Mouse (Mus musculus) liver, embryonic 12.5 days (tissue): ENCODE data around the gene Prmt3. TPM values are rescaled to one million over a fixed set of nuclear protein-coding genes. Genes with fewer than 3 reads are reported as not detected.

Source experiments
- ATAC-seq: fragments of 200-750 bp; cut with Nextera tagmentation; 2 replicates; pipeline ENCODE4 v1.8.0; 2017; ENCODE audit warnings: moderate number of reproducible peaks, mild to moderate bottlenecking, moderate library complexity
- H3K27ac ChIP-seq: fragments of 300-500 bp; sonication (generic); 2 replicates; pipeline ENCODE4 v1.5.1; 2016; ENCODE audit warnings: mild to moderate bottlenecking
- H3K27me3 ChIP-seq: fragments of 300-500 bp; sonication (generic); replicated peaks from 2 replicates; pipeline ENCODE4 v1.6.1; 2016; ENCODE audit warnings: mild to moderate bottlenecking, moderate library complexity
- H3K36me3 ChIP-seq: fragments of 300-500 bp; sonication (generic); 2 replicates; pipeline ENCODE4 v1.6.1; 2016; ENCODE audit warnings: mild to moderate bottlenecking, moderate library complexity
- H3K4me1 ChIP-seq: fragments of 300-500 bp; sonication (generic); 2 replicates; pipeline ENCODE4 v1.6.1; 2016
- H3K4me2 ChIP-seq: fragments of 300-500 bp; sonication (generic); 2 replicates; pipeline ENCODE4 v1.6.1; 2016; ENCODE audit warnings: mild to moderate bottlenecking, moderate library complexity
- H3K4me3 ChIP-seq: fragments of 300-500 bp; sonication (generic); 2 replicates; pipeline ENCODE4 v1.5.1; 2016; ENCODE audit warnings: mild to moderate bottlenecking, moderate library complexity
- H3K9ac ChIP-seq: fragments of 300-500 bp; sonication (generic); 2 replicates; pipeline ENCODE4 v1.6.1; 2016; ENCODE audit warnings: mild to moderate bottlenecking, moderate library complexity
- H3K9me3 ChIP-seq: fragments of 300-500 bp; sonication (generic); replicated peaks from 2 replicates; pipeline ENCODE4 v1.6.1; 2016; ENCODE audit warnings: mild to moderate bottlenecking, moderate library complexity
- WGBS: fragments of 180-500 bp; shearing (Covaris S2); methylation state at CpG from one replicate; pipeline ENCODE4 v1.1.7; 2016; ENCODE audit not compliant: insufficient replicate concordance; 5-methylcytosine and 5-hydroxymethylcytosine counted together
- polyA plus RNA-seq: library from polyadenylated mRNA; unstranded; fragments of >200 nt; fragmentation: Nextera tagmentation; extraction: Ambion mirVana; gene quantifications from 2 replicates; pipeline ENCODE4 v1.2.1, GENCODE M21; 2016

The Prmt3 gene
- polyA plus RNA-seq, 1 experiment from 2014 or later: 48.0 TPM

DNA sequence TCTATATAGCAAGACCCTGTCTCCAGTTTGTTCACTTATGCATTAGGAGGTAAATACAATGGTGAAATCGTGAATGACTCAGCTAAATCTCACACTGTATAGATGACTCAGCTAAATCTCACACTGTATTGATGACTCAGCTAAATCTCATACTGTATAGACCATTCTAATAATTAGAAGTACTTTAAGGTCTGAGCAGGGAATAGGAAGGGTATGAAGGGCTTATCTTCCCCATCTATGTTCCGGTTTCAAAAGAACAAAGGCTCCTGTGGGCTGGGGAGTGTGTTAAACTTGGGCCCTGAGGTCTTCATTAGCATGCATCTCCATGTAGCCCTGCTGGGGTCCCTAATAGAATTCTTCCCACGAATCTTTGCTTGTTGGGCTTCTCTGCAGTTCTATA lies 85.6 kb downstream of the Prmt3 start:
- Histone ChIP-seq H3K36me3 (peaks cover 19% of the 10 kb centered on the region), H3K4me3 (no peak overlapping the region), H3K9me3 (no peaks in the 10 kb centered on the region), H3K4me1 (no peaks in the 10 kb centered on the region), H3K9ac (no peak overlapping the region), H3K4me2 (no peak overlapping the region), H3K27me3 (no peaks in the 10 kb centered on the region), H3K27ac (no peak overlapping the region)
- peak; percentile 30; the same call in 1 of the 2 replicates for ATAC-seq
- WGBS: 62% methylated on average over 3 of the region's 3 CpGs

DNA sequence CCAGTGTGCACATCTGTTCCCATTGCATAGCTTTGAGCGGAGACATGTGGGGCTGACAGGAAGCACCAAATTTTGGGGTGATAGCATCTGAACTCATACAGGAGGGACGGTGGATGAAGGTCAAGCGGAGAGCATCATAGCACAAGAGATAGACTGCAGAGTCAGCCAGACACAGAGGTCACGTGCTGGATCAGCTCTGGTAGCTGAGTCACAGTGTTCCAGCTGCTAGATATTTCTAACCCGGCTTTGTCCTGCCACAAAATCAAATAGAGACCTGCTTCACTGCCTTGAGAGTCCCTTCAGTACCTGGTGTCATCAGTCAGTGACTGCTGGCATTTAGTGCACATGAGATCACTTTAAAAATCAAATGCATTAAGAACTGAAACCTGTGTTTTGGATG lies 91.5 kb downstream of the Prmt3 start:
- H3K27me3 ChIP-seq: no peaks in the 10 kb centered on the region
- H3K9ac ChIP-seq: no peak overlapping the region
- H3K4me2 ChIP-seq: no peak overlapping the region
- no peaks in the 10 kb centered on the region for H3K9me3 ChIP-seq
- H3K4me1 ChIP-seq: no peaks in the 10 kb centered on the region
- 63% methylated on average over 5 of the region's 5 CpGs for WGBS
- no peaks in the 10 kb centered on the region for H3K36me3 ChIP-seq
- H3K27ac ChIP-seq: no peak overlapping the region
- ATAC-seq: no peak
- no peak overlapping the region for H3K4me3 ChIP-seq

DNA sequence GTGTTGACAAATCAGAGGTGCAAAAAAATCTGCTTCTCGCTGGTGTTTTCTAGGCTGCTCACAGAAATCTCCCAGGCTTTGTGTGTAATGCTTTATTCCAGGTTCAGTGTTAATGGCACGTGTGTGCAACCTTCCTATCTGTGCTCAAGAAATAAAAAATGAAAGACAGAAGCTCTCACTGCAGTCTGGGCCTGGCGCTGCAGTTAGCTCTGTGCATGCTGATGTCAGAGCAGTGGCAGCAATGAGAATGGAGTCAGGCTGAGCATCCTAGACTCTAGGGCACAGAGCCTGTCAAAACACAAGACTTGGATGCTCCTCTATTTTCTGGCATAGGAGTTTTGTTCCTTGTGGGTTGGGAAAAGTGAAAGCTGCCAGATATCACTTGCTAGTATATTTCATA lies 92.1 kb downstream of the Prmt3 start:
- no peak overlapping the region for H3K27ac ChIP-seq

DNA sequence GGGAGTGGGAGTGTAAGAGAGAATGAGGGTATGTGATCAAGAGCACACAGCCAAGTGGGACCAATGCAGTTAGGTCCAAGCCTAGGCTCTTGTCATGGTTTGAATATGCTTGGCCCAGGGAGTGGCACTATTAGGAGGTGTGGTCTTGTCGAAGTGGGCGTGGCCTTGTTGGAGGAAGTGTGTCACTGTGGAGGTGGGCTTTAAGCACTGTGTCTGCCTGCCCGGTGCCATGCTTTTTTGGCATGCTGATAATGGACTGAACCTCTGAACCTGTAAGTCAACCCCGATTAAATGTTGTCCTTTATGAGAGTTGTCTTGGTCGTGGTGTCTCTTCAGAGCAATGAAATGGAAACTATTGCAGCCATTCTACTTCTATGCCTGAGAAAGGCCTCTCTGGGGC lies 99.2 kb downstream of the Prmt3 start:
- ATAC-seq: 0 out of 2 replicates have a peak, but pooled peaks have one; percentile 37
- Histone ChIP-seq H3K27me3 (no peaks in the 10 kb centered on the region), H3K36me3 (no peaks in the 10 kb centered on the region), H3K4me3 (no peak overlapping the region), H3K4me2 (no peak overlapping the region), H3K9me3 (no peaks in the 10 kb centered on the region), H3K27ac (no peak overlapping the region), H3K4me1 (no peaks in the 10 kb centered on the region), H3K9ac (no peak overlapping the region)
- 56% methylated on average over 5 of the region's 5 CpGs for WGBS

More for the DNA sequence above, 92.1 kb downstream of the Prmt3 start:
- Histone ChIP-seq H3K4me3 (no peak overlapping the region), H3K27me3 (no peaks in the 10 kb centered on the region), H3K4me1 (no peaks in the 10 kb centered on the region), H3K4me2 (no peak overlapping the region), H3K9me3 (no peaks in the 10 kb centered on the region), H3K9ac (no peak overlapping the region), H3K36me3 (no peaks in the 10 kb centered on the region)
- WGBS: 64% methylated on average over 3 of the region's 3 CpGs
- no peak for ATAC-seq

DNA sequence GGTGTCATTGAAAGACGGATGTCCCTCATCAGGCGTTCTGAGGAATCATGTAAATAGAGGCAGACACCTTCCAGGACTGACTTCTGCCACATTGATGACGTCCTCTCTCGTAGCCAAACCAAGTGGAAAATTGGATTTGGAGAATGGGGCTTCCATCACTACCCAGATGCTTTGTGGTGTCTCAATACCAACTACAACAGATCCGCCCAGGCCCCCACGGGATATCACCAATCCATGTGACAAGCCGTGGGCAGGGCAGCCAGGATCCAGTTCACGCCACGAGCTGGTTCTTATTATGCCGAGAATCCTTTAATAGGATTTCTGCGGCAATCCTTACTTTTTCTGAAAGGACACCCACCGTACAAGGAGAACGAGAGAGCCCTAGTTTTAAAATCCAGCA lies 100.9 kb downstream of the Prmt3 start:
- H3K4me2 ChIP-seq: no peak overlapping the region
- WGBS: 71% methylated on average over 13 of the region's 13 CpGs

DNA sequence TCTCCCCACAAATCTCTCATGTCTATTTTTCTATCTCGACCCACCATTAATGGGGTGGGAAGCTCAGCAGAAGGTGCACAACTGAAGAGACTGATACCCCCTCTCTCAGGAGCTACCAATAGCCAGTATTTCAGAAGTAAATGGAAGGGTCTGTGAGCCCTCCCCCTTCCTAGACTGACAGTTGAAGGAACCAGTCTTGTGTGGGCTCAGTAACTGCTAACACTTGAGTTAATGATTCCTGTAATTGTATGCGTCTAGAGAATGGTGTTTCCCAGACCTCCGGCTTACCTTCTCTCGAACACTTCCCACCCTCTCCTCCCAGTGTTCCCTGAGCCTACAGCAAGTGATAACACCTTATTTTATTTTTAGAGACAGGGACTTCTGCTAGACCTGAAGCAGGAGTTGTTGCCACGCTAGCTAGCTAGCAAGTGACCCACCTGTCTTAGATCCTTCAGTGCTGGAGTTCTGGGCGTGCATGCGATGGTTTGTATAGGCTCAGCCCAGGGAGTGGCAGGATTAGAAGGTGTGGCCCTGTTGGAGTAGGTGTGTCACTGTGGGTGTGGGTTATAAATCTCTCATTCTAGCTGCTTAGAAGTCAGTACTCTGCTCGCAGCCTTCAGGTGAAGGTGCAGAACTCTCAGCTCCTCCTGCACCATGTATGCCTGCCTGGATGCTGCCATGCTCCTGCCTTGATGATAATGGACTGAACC lies 102.0 kb downstream of the Prmt3 start:
- ATAC-seq: no peak
- Histone ChIP-seq H3K27me3 (no peaks in the 10 kb centered on the region), H3K9me3 (no peaks in the 10 kb centered on the region), H3K4me3 (no peak overlapping the region), H3K27ac (no peak overlapping the region), H3K9ac (no peak overlapping the region), H3K4me1 (peaks cover 3% of the 10 kb centered on the region; the same call in 1 of the 2 replicates), H3K4me2 (no peak overlapping the region), H3K36me3 (no peaks in the 10 kb centered on the region)
- 65% methylated on average over 8 of the region's 8 CpGs for WGBS

More for the DNA sequence above, 100.9 kb downstream of the Prmt3 start:
- no peak overlapping the region for H3K9ac ChIP-seq
- H3K36me3 ChIP-seq: no peaks in the 10 kb centered on the region
- H3K4me3 ChIP-seq: no peak overlapping the region
- no peaks in the 10 kb centered on the region for H3K27me3 ChIP-seq
- H3K9me3 ChIP-seq: no peaks in the 10 kb centered on the region
- H3K4me1 ChIP-seq: peaks cover 3% of the 10 kb centered on the region; the same call in 1 of the 2 replicates
- H3K27ac ChIP-seq: no peak overlapping the region
- ATAC-seq: no peak

DNA sequence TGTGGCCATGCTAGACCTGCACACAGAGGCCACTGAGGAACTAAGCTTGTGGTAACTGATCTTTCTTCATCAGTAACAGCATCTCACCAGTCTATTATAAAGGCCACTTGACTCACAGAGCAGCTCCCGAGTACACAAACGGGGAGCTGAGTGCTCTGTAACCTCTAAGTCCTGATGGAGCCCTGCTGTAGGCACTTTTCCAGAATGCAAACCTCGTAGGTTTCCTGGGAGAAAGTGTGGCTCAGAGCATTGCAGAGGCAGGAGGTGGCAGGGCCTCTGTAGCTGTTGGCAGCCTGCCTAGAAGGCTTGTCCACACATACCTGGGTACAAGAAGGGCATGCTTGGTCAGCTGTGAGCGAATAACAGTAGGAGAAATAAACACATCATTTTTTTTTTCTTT lies 104.1 kb downstream of the Prmt3 start:
- no peaks in the 10 kb centered on the region for H3K9me3 ChIP-seq
- H3K4me3 ChIP-seq: no peak overlapping the region
- H3K4me2 ChIP-seq: no peak overlapping the region
- no peaks in the 10 kb centered on the region for H3K27me3 ChIP-seq
- H3K9ac ChIP-seq: no peak overlapping the region
- 26% methylated on average over 4 of the region's 4 CpGs for WGBS
- H3K4me1 ChIP-seq: peaks cover 3% of the 10 kb centered on the region; the same call in 1 of the 2 replicates
- no peaks in the 10 kb centered on the region for H3K36me3 ChIP-seq
- ATAC-seq: no peak
- H3K27ac ChIP-seq: no peak overlapping the region

DNA sequence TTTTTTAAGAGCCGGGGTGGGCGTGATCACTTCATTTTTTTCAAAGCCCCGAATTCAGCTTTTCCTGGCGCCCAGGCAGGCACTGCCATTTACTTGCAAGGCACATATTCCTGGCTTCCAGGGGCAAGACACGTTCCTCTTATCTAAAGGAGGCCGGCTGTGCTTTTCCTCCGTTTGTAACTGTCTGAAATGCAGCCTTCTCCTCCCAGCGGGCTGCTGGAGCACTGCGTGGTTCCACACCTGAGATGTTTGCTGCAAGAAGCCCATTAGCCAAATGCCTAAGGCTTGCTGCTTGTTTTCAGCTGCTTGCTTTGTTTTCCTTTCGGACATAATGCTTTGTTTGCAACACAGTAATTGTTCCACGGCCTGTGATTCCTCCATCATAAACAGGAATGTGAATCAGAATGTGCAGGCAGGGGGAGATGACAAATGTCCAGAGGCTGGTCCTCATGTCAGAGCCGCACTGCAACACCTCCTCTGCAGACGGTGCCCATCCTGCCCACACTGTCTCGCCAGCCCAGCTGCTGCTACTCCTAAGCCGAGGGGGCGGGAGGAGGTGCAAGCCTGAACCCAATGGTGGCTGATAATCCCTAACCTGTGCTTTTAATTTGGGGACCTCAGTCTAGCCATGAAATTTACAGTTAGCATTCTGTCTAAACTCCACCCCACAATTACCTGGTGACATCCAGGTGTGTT lies 104.7 kb downstream of the Prmt3 start:
- WGBS: 24% methylated on average over 16 of the region's 16 CpGs
- H3K4me2 ChIP-seq: no peak overlapping the region

DNA sequence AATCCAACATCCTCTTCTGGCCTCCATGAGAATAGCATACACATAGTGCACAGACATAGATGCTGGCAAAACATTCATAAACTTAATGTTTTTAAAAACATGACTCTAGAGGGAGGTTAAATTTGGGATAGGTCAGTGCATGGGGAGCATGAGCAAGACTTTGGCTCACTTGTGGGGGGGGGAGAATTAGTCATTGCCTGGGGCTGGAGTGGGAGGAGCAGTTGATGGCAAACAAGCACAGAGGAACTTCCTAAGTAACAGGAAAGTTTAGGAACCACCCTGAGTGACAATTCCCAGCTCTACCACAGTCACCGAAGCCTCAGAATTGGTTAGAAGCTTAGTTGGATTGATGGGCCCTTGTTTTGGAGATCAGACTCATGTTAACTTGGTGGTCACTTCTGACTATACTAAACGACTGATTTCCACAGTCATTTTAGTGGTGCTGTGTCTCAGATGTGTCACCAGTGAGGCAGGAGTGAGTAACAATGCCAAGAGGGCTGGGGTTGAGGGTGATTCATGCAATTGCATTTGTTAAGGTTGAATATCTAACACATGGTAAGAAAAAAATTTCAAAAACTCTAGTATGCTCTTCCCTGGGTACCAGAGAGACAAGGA lies 109.7 kb downstream of the Prmt3 start:
- WGBS: 46% methylated on average over 2 of the region's 2 CpGs
- Histone ChIP-seq H3K27ac (no peak overlapping the region), H3K36me3 (no peaks in the 10 kb centered on the region), H3K9me3 (no peaks in the 10 kb centered on the region), H3K4me1 (peaks cover 2% of the 10 kb centered on the region; the same call in 1 of the 2 replicates), H3K4me3 (no peak overlapping the region), H3K4me2 (no peak overlapping the region), H3K9ac (no peak overlapping the region), H3K27me3 (no peaks in the 10 kb centered on the region)
- ATAC-seq: no peak

More for the DNA sequence above, 104.7 kb downstream of the Prmt3 start:
- H3K9me3 ChIP-seq: no peaks in the 10 kb centered on the region
- no peak for ATAC-seq
- H3K27me3 ChIP-seq: no peaks in the 10 kb centered on the region
- H3K36me3 ChIP-seq: no peaks in the 10 kb centered on the region
- no peak overlapping the region for H3K27ac ChIP-seq
- H3K4me3 ChIP-seq: no peak overlapping the region
- H3K4me1 ChIP-seq: peaks cover 3% of the 10 kb centered on the region; the same call in 1 of the 2 replicates
- no peak overlapping the region for H3K9ac ChIP-seq

DNA sequence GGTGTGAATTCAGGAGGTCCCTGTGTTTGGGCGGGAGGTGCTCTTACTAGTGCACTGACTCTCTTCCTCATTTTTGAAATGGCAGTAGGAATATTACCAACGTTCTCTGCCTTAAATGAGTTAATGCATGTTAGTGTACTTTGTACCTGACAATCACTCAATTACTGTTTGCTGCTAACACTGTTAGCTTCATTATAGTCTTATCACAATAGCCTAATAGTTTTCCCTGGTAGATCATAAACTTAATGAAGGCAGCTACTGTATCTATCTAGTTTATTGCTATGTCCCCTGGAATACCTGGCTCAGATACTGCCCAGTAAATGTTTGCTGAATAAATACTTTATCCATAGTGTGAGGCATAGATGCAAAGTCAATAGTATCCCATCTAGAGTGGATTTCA lies 116.6 kb downstream of the Prmt3 start:
- Histone ChIP-seq H3K4me1 (no peaks in the 10 kb centered on the region), H3K4me3 (no peak overlapping the region), H3K4me2 (no peak overlapping the region), H3K36me3 (no peaks in the 10 kb centered on the region), H3K27me3 (no peaks in the 10 kb centered on the region), H3K9me3 (no peaks in the 10 kb centered on the region), H3K9ac (no peak overlapping the region), H3K27ac (no peak overlapping the region)
- ATAC-seq: no peak
- WGBS: 42% methylated on average over 2 of the region's 2 CpGs

DNA sequence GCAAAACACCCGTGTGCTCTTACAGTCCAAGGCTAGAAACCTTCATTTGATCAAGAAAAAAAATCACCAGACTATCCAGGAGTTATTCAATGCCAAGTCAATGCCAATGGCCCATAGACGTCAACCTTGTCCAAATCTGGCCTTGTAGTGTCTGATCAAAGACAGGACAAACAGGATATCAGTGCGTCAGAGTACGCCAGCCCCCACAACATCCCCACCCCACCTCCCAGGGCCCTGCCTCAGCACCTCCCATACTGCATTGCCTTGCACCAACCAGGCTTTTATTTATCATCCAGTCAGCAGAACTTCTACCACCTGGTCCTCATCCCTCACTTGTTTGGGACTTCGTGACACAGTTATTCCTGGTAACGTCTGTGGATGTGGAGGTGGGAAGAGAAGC lies 117.2 kb downstream of the Prmt3 start:
- Histone ChIP-seq H3K27me3 (no peaks in the 10 kb centered on the region), H3K9me3 (no peaks in the 10 kb centered on the region), H3K4me1 (no peaks in the 10 kb centered on the region), H3K4me2 (no peak overlapping the region), H3K36me3 (no peaks in the 10 kb centered on the region), H3K27ac (no peak overlapping the region), H3K4me3 (no peak overlapping the region), H3K9ac (no peak overlapping the region)
- 68% methylated on average over 6 of the region's 6 CpGs for WGBS
- ATAC-seq: no peak

DNA sequence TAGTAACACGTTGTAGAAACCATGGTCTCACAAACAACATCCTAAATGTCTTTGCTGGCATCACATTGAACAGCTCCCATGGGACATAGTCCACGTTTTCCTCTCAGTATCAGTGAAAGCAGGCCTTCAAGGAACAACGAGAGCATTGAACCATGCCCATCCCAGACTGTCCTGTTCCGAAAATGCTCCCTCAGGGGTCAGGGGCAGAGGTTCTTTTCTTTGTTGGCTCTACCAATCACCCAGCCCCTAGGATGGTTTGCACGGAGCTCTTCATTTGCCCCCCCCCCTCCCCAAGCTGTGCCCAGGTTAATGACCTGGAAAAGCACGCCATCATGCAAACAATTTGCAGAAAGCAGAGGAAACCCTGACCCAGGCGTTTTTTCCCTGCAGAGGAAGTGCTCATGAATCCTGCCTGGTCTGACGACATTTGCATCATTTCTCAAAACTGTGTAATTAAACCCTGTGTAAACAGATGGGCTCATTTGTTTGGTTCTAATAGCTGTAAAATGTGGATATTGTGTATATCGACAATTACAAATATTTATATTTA lies 123.9 kb downstream of the Prmt3 start:
- 43% methylated on average over 9 of the region's 9 CpGs for WGBS
- no peak for ATAC-seq

More for the DNA sequence above, 123.9 kb downstream of the Prmt3 start:
- H3K36me3 ChIP-seq: no peaks in the 10 kb centered on the region
- no peaks in the 10 kb centered on the region for H3K9me3 ChIP-seq
- H3K27ac ChIP-seq: no peak overlapping the region
- no peak overlapping the region for H3K9ac ChIP-seq
- H3K4me3 ChIP-seq: no peak overlapping the region
- peaks cover 35% of the 10 kb centered on the region for H3K27me3 ChIP-seq
- H3K4me2 ChIP-seq: no peak overlapping the region
- H3K4me1 ChIP-seq: no peaks in the 10 kb centered on the region
